Mouse (Mus musculus) embryonic facial prominence, embryonic 10.5 days (tissue): ENCODE measurements around the gene Nfib. TPM values are rescaled to one million over a fixed set of nuclear protein-coding genes. Genes with fewer than 3 reads are reported as not detected.
"Not testable (repeated sequence)": the region's sequence is repeated elsewhere in the genome, so short reads cannot be mapped to it uniquely, and the experiment has no call there.

ENCODE experiments used
- DNase-seq: peaks from one replicate; pipeline ENCODE4 v3.0.0-alpha.2; 2017; ENCODE audit warnings: low spot score
- H3K27ac ChIP-seq: fragments of 300-500 bp; sonication (generic); replicated peaks from 2 replicates; pipeline ENCODE4 v1.5.1; 2016; ENCODE audit warnings: mild to moderate bottlenecking
- H3K27me3 ChIP-seq: fragments of 300-500 bp; sonication (generic); replicated peaks from 2 replicates; pipeline ENCODE4 v1.6.1; 2016; ENCODE audit warnings: low read depth, mild to moderate bottlenecking; ENCODE audit not compliant: poor library complexity, severe bottlenecking
- H3K36me3 ChIP-seq: fragments of 300-500 bp; sonication (generic); replicated peaks from 2 replicates; pipeline ENCODE4 v1.6.1; 2016; ENCODE audit warnings: mild to moderate bottlenecking, moderate library complexity
- H3K4me1 ChIP-seq: fragments of 300-500 bp; sonication (generic); 2 replicates; pipeline ENCODE4 v1.6.1; 2016
- H3K4me3 ChIP-seq: fragments of 300-500 bp; sonication (generic); 2 replicates; pipeline ENCODE4 v1.5.1; 2016; ENCODE audit warnings: mild to moderate bottlenecking, moderate library complexity
- H3K9me3 ChIP-seq: fragments of 300-500 bp; sonication (generic); 2 replicates; pipeline ENCODE4 v1.6.1; 2016; ENCODE audit warnings: mild to moderate bottlenecking
- WGBS: fragments of 180-500 bp; shearing (Covaris S2); methylation state at CpG from one replicate; pipeline ENCODE4 v1.1.7; 2016; 5-methylcytosine and 5-hydroxymethylcytosine counted together
- polyA plus RNA-seq: library from polyadenylated mRNA; unstranded; fragments of >200 nt; fragmentation: Nextera tagmentation; extraction: Ambion mirVana; gene quantifications from 2 replicates; pipeline ENCODE4 v1.2.1, GENCODE M21; 2016

Gene Nfib
- polyA plus RNA-seq, 1 experiment from 2014 or later, result 26.7 TPM

DNA sequence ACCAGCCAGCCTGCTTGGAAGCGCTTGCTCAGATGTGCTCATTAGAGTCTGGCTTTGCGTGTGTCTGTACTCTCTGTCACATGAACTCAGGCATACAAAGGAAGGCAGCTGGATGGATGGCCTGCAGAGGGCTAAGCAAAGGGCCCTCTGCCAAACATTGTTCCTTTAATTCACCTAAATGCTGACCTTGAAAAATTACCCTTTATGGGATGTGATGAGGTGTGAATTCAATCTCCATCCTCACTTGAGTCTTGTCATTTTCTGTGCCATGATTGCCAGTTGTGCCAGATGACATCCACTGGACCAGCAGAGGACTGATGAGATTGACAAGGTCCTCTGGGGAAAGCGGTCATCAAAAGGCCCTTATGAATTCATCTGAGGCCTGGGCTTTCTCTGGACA lies 434.0 kb downstream of the Nfib start:
- DNase-seq, result no peak
- Histone ChIP-seq H3K36me3 (no peaks in the 10 kb centered on the region), H3K27ac (no peak overlapping the region; the same call in 1 of the 2 replicates), H3K27me3 (no peaks in the 10 kb centered on the region), H3K9me3 (no peaks in the 10 kb centered on the region), H3K4me1 (peaks cover 34% of the 10 kb centered on the region), H3K4me3 (no peak overlapping the region)
- 75% methylated on average over 3 of the region's 3 CpGs for WGBS

DNA sequence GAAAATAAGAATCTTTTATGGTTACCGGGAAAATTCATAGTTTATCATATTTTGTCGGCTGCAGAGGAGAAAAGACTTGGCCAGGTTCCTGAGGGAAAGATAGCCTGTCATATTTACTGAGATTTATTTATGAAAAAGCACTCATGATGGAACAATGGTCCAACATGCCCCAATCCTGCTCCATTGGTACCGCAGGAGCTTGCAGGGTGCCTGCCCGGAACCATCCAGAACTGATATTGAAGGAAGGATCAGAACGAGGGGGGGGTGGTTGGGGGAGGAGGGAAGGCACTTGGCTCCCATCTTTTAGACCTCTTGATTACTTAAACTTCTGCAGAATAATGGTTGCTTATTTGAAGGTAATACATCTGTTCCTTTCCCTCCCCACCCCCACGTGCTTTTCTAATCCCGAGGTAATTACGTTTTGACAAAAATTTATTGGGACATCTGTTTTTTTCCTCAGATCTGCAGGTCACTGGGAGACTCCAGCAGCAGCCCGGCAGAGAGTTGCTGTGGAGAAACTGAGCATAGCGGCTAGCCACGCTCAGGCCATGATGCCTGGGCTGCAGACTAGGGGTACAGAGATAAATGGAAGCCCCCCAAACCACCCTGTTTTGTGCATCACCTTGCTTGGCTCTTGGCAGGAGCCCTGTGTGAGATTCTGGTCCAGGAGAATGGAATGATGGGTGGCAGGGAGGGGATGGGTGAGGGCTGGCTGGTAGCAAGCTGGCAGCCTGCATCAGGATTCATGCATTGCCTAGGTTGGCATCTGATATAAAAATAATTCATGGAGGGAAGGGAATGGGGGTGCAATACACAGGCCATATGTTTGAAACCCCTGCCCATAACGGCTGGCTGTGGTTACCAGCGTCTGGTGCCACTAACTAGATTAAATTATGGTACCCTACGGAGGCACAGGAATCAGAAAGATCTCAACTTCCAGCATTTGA lies 437.4 kb downstream of the Nfib start:
- 66% methylated on average over 14 of the region's 14 CpGs for WGBS
- Histone ChIP-seq H3K4me1 (peaks cover 51% of the 10 kb centered on the region), H3K27me3 (no peaks in the 10 kb centered on the region), H3K36me3 (no peaks in the 10 kb centered on the region), H3K4me3 (no peak overlapping the region), H3K9me3 (no peaks in the 10 kb centered on the region), H3K27ac (peak overlapping the region; percentile 36; the same call in 1 of the 2 replicates)
- DNase-seq, result no peak

DNA sequence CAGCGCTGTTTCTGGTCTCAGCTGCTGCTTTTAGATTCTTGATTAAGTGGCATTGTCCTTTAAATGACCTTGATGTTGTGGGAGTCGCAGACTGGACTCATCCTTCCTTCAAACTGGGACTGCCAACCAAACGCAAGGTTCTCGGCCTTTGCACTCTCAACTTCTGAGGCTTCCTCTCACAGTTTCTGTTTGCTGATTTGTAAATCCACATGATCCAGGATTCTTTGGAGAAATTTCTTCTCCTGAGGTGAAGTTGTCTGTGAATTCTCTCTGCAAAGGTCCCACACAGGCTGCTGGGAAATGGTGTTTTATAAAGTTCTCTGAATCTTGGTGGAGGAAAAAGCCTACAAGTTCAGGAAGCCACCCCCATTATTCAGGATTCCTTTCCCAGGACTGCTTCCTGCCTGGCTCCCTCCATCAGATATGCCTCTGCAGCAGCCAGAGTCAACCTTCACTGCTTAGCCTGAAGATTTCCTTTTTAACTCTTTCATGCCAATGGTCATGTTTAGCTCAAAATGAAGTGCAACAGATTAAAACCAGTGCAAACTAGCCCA lies 439.4 kb downstream of the Nfib start:
- Histone ChIP-seq H3K27ac (peak overlapping the region; percentile 71), H3K9me3 (no peaks in the 10 kb centered on the region), H3K4me1 (peaks cover 34% of the 10 kb centered on the region), H3K36me3 (no peaks in the 10 kb centered on the region), H3K27me3 (no peaks in the 10 kb centered on the region), H3K4me3 (no peak overlapping the region)
- WGBS, result 41% methylated on average over 4 of the region's 4 CpGs
- DNase-seq, result no peak

DNA sequence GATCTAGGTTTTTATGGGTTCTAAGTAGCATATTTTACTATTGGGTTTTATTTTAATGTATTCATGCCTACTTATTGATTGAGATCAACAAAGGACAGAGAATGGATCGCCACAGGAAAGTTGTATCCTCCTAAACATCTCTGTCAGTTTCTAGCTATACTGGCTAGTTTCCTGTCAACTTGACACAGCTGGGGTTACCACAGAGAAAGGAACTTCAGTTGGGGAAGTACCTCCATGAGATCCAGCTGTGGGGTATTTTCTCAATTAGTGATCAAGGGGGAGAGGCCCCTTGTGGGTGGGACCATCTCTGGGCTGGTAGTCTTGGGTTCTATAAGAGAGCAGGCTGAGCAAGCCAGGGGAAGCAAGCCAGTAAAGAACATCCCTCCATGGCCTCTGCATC lies 447.0 kb downstream of the Nfib start:
- not testable (repeated sequence) for H3K36me3 ChIP-seq, DNase-seq, H3K9me3 ChIP-seq, H3K4me3 ChIP-seq, H3K27ac ChIP-seq, H3K27me3 ChIP-seq, H3K4me1 ChIP-seq
- 92% methylated on average over 1 of the region's 1 CpGs for WGBS

DNA sequence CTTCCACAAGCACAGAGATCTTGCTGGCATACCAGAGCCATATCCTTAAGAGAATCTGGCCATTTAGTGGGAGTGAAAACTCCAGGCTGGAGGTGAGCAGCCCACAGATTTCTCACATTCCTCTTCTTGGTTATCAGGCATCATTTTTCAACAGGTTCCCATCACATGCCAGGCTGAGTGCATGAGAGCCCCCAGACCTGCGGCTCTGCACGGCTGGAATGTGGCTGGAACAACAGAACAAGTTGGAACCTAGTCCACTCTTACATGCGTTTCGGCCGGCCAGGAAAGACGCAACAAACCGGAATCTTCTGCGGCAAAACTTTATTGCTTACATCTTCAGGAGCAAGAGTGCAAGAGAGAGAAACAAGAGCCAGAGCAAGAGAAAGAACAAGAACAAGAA lies 453.5 kb downstream of the Nfib start:
- no peak overlapping the region for H3K4me3 ChIP-seq
- 87% methylated on average over 8 of the region's 8 CpGs for WGBS
- no peak for DNase-seq
- H3K27me3 ChIP-seq, result no peaks in the 10 kb centered on the region
- no peaks in the 10 kb centered on the region for H3K9me3 ChIP-seq
- no peak overlapping the region for H3K27ac ChIP-seq
- H3K4me1 ChIP-seq, result peaks cover 18% of the 10 kb centered on the region
- no peaks in the 10 kb centered on the region for H3K36me3 ChIP-seq

DNA sequence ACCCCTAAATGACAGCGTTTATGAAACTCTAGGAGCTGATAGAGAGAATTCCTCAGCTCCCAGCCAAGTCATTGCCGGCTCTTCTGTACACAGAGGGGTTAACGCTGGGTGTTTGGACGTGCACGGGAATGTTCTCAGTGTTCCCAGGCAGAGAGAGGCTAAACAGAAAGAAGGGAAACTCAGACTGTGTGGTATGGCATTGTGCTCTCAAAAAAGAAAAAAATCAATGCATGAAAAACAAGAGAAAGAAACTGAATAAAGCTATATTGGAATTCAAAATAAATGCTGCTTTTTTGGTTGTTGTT lies 455.2 kb downstream of the Nfib start:
- WGBS, result 48% methylated on average over 5 of the region's 5 CpGs
- no peak for DNase-seq
- peak overlapping the region; percentile 49; the same call in 1 of the 2 replicates for H3K27ac ChIP-seq

DNA sequence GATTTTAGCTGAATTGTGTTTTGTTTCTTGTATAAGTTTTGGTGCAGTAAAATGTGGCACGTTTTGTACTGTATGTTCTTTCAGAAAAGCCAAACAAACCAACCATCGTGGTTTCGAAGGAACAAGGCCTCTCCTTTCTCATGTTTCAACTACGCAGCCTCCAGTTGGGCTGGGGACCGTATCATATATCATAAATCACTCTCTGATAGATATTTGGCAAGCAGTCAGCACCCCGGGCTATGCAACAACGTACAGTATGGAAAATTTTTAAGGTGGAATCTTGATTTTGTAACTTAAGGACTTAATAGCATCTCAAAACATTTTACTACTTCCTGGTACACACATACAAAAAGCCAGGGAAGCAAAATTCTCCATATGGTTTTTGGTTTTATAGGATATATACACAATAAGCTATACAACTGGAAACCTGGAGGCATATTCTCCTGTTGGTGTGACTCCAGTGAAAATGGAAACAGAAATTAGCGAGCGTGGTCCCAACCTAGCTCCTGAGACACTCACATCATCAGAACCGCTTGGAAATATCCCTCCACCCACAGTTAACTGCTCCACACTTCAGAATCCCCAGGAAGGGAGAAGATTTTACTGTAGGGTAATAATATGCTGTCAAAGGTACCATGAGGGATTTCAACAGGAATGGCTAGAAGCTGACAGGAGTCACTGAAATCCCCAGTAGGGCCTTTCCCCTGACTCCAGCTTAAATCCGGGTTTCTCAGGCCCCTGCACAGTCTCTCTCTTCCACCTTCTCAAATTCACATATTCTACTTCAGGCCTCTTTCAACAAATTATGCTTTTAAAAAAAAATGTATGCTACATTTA lies 455.8 kb downstream of the Nfib start:
- no peak for DNase-seq
- Histone ChIP-seq H3K4me3 (no peak overlapping the region), H3K27ac (peak overlapping the region; percentile 49; the same call in 1 of the 2 replicates), H3K4me1 (peaks cover 18% of the 10 kb centered on the region), H3K27me3 (no peaks in the 10 kb centered on the region), H3K36me3 (no peaks in the 10 kb centered on the region), H3K9me3 (no peaks in the 10 kb centered on the region)
- WGBS, result 66% methylated on average over 11 of the region's 11 CpGs

More for the DNA sequence above, 455.2 kb downstream of the Nfib start:
- Histone ChIP-seq H3K4me3 (no peak overlapping the region), H3K4me1 (peaks cover 18% of the 10 kb centered on the region), H3K27me3 (no peaks in the 10 kb centered on the region), H3K36me3 (no peaks in the 10 kb centered on the region), H3K9me3 (no peaks in the 10 kb centered on the region)

DNA sequence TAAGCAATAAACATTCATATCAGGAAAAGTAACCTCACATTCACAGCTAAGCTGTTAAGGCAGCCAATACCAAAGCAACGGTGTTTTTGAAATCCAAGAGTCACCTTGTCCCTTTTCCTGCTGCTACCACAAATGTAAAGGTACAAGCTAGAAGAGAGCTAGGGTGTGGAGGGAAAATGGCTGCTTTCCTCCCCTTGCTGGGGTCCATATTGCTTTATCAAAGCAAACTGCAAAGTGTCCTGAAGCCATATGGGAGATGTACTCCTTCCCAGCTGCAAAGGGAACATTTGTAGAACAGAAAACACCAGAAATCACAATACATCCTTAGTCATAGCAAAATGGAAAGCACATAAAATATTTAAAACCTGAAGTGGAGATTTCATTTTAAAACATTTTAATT lies 456.6 kb downstream of the Nfib start:
- 96% methylated on average over 1 of the region's 1 CpGs for WGBS
- no peak overlapping the region for H3K27ac ChIP-seq

DNA sequence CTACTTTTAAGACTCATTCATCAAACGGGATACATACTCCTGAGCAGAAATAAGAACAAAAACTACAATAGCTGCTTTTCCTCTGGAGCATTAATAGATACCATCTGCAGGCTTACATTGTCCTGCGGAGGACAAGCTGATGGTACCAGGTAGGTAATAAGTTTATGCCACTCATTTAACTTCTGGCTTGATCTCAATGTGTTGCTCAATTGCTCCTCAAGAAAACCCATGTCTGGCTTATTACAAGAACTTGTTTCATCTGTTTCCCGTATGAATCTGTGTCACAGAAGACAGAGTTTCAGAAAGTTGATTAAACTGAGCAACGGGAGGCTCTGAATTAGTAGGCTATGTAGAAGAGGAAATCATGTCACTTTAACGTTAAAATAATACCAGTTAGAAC lies 457.5 kb downstream of the Nfib start:
- 82% methylated on average over 5 of the region's 5 CpGs for WGBS
- peaks cover 18% of the 10 kb centered on the region for H3K4me1 ChIP-seq
- no peak overlapping the region for H3K4me3 ChIP-seq
- no peak for DNase-seq
- no peaks in the 10 kb centered on the region for H3K27me3 ChIP-seq
- H3K36me3 ChIP-seq, result no peaks in the 10 kb centered on the region
- no peak overlapping the region for H3K27ac ChIP-seq
- H3K9me3 ChIP-seq, result no peaks in the 10 kb centered on the region

More for the DNA sequence above, 456.6 kb downstream of the Nfib start:
- H3K9me3 ChIP-seq, result no peaks in the 10 kb centered on the region
- H3K4me3 ChIP-seq, result no peak overlapping the region
- H3K27me3 ChIP-seq, result no peaks in the 10 kb centered on the region
- H3K36me3 ChIP-seq, result no peaks in the 10 kb centered on the region
- no peak for DNase-seq
- H3K4me1 ChIP-seq, result peaks cover 18% of the 10 kb centered on the region

DNA sequence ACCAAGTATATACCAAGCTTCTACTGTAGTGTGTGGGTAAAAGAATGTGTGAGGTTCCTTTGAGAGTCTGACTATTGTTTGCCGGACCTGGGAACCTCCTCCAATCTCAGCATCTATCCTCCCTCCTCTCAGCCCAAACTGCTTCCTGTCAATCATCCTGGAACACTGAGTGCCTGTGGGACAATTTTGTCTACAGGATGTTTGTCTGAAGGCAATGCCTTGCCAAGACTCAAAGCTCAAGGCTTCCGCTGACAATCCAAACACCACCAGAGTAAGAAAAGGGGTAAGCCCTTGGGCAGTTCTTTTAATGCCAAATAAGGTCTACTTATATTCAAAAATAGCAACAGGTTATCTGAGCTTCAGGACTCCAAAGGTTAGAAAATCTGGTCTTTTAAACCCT lies 459.3 kb downstream of the Nfib start:
- no peak overlapping the region for H3K27ac ChIP-seq
- H3K4me1 ChIP-seq, result peaks cover 18% of the 10 kb centered on the region
- H3K9me3 ChIP-seq, result no peaks in the 10 kb centered on the region
- 57% methylated on average over 2 of the region's 2 CpGs for WGBS
- H3K4me3 ChIP-seq, result no peak overlapping the region
- H3K27me3 ChIP-seq, result no peaks in the 10 kb centered on the region
- no peaks in the 10 kb centered on the region for H3K36me3 ChIP-seq
- no peak for DNase-seq
